Mouse (Mus musculus) C2C12 (cell line): ENCODE measurements around the gene Nhej1. TPM values are rescaled to one million over a fixed set of nuclear protein-coding genes. Genes with fewer than 3 reads are reported as not detected.
A peak's percentile ranks its signal among the peaks of the same experiment; 100 is the strongest.

ENCODE experiments used
- H3K27me3 ChIP-seq: one replicate; pipeline ENCODE4 v1.6.1; 2011; ENCODE audit not compliant: control insufficient read depth, insufficient read depth, insufficient read length
- H3K36me3 ChIP-seq: one replicate; pipeline ENCODE4 v1.6.1; 2011; ENCODE audit not compliant: control insufficient read depth, insufficient read depth
- H3K4me3 ChIP-seq: one replicate; pipeline ENCODE4 v1.5.1; 2011; ENCODE audit warnings: mild to moderate bottlenecking, control low read depth; ENCODE audit not compliant: poor library complexity, insufficient read depth, severe bottlenecking
- H3K79me2 ChIP-seq: one replicate; pipeline ENCODE4 v1.6.1; 2011; ENCODE audit not compliant: control insufficient read depth, insufficient read depth
- H3K79me3 ChIP-seq: one replicate; pipeline ENCODE4 v1.6.1; 2011; ENCODE audit warnings: low read depth, control low read depth
- H3ac ChIP-seq: one replicate; pipeline ENCODE3; 2011; ENCODE audit warnings: low read depth; ENCODE audit not compliant: control insufficient read depth, insufficient read length
- CEBPB ChIP-seq: IDR thresholded peaks from one replicate; pipeline ENCODE4 v1.6.1; 2011; ENCODE audit warnings: low read depth, mild to moderate bottlenecking, control low read depth, moderate library complexity
- CTCF ChIP-seq: IDR thresholded peaks from one replicate; pipeline ENCODE4 v1.5.1; 2011; ENCODE audit not compliant: control insufficient read depth, insufficient read depth, insufficient read length
- FOSL1 ChIP-seq: IDR thresholded peaks from one replicate; pipeline ENCODE4 v1.8.0; 2011; ENCODE audit warnings: mild to moderate bottlenecking, low read length; ENCODE audit not compliant: poor library complexity, insufficient read depth, severe bottlenecking
- MAX ChIP-seq: IDR thresholded peaks from one replicate; pipeline ENCODE4 v1.6.1; 2011; ENCODE audit warnings: mild to moderate bottlenecking, control low read depth
- MYOD1 ChIP-seq: IDR thresholded peaks from one replicate; pipeline ENCODE4 v1.6.1; 2011; ENCODE audit warnings: low read depth; ENCODE audit not compliant: control insufficient read depth, insufficient read length
- MYOG ChIP-seq: IDR thresholded peaks from one replicate; pipeline ENCODE4 v1.6.1; 2011; ENCODE audit not compliant: control insufficient read depth, insufficient read length; ENCODE audit errors: extremely low read depth
- USF1 ChIP-seq: IDR thresholded peaks from one replicate; pipeline ENCODE4 v1.6.1; 2011; ENCODE audit warnings: low read depth, mild to moderate bottlenecking, control low read depth, moderate library complexity
- polyA plus RNA-seq: library from polyadenylated mRNA; unstranded; fragments of >200 nt; fragmentation: generic; extraction: Trizol; gene quantifications from one replicate; pipeline ENCODE4 v1.2.1, GENCODE M21; 2012; ENCODE audit warnings: missing spikeins

Nhej1 gene
- polyA plus RNA-seq, 1 experiment, result 5.2 TPM

GRCm38 (mm10) chr1:74949666-74950050 is 175.3 kb downstream of the Nhej1 start:
- Histone ChIP-seq H3K27me3 (peaks cover 89% of the 10 kb centered on the region), H3K36me3 (no peaks in the 10 kb centered on the region), H3K4me3 (no peak overlapping the region), H3K79me3 (no peaks in the 10 kb centered on the region), H3K79me2 (no peaks in the 10 kb centered on the region), H3ac (no peak overlapping the region)
- no peak for TF ChIP-seq CEBPB
- no peak for TF ChIP-seq USF1
- no peak for TF ChIP-seq MYOG

- Histone ChIP-seq H3K79me3 (no peaks in the 10 kb centered on the region), H3ac (no peak overlapping the region), H3K79me2 (no peaks in the 10 kb centered on the region), H3K4me3 (no peak overlapping the region), H3K27me3 (peaks cover 93% of the 10 kb centered on the region), H3K36me3 (no peaks in the 10 kb centered on the region)
- TF ChIP-seq CTCF (peak; percentile 86), FOSL1 (no peak)
Observed at GRCm38 (mm10) chr1:74948784-74949665, 176.0 kb downstream of the Nhej1 start.

DNA sequence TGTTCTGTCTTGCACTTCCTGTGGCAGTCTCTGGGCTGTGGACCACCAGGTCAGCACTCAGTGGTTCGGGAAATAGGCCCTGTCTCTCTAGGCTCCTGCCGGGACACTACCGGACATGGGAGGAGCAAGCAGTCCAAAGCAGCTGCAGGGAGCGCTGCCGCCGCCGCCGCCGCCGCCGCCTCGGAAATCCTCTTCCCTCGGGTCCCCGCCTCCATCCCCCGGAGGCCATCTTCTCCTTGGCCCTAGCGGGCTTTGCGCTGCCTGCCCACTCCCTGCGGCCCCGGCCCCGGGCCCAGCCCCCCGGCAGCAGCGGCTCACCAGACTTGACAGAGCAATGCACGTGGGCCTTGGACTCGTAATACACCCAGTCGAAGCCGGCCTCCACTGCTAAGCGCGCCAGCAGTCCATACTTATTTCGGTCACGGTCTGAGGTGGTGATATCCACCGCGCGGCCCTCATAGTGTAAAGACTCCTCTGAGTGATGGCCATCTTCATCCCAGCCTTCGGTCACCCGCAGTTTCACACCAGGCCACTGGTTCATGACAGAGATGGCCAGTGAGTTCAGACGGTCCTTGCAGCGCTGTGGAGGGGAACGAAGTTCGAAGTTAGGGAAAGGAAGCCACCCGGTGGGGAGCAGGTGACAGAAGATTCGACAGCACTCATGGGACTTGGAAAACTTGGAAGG is 176.9 kb downstream of the Nhej1 start:
- no peak overlapping the region for H3K4me3 ChIP-seq
- H3K79me2 ChIP-seq, result no peaks in the 10 kb centered on the region
- peaks cover 87% of the 10 kb centered on the region for H3K27me3 ChIP-seq
- H3K79me3 ChIP-seq, result no peaks in the 10 kb centered on the region
- TF ChIP-seq CTCF (no peak), USF1 (no peak), MAX (no peak), CEBPB (no peak), FOSL1 (no peak), MYOG (no peak), MYOD1 (no peak)
- H3ac ChIP-seq, result no peak overlapping the region
- H3K36me3 ChIP-seq, result no peaks in the 10 kb centered on the region

- H3K27me3 ChIP-seq, result peaks cover 36% of the 10 kb centered on the region
- H3K4me3 ChIP-seq, result no peak overlapping the region
- H3K79me2 ChIP-seq, result no peaks in the 10 kb centered on the region
- no peak overlapping the region for H3ac ChIP-seq
- H3K79me3 ChIP-seq, result no peaks in the 10 kb centered on the region
- TF ChIP-seq USF1 (no peak), MYOD1 (no peak), CEBPB (no peak), MYOG (no peak), MAX (no peak), CTCF (no peak), FOSL1 (no peak)
- no peaks in the 10 kb centered on the region for H3K36me3 ChIP-seq
Observed at GRCm38 (mm10) chr1:74941651-74942360, 183.2 kb downstream of the Nhej1 start.

- peaks cover 26% of the 10 kb centered on the region for H3K27me3 ChIP-seq
- H3K79me3 ChIP-seq, result no peaks in the 10 kb centered on the region
- H3K4me3 ChIP-seq, result no peak overlapping the region
- TF ChIP-seq MAX (no peak), USF1 (peak; percentile 29)
- no peaks in the 10 kb centered on the region for H3K36me3 ChIP-seq
- no peaks in the 10 kb centered on the region for H3K79me2 ChIP-seq
- H3ac ChIP-seq, result no peak overlapping the region
Observed at GRCm38 (mm10) chr1:74939762-74940161, 185.2 kb downstream of the Nhej1 start.
